Mouse (Mus musculus): ENCODE data around the gene Serpinb6a.
"Not testable (repeated sequence)": the region's sequence is repeated elsewhere in the genome, so short reads cannot be mapped to it uniquely, and the experiment has no call there.

Serpinb6a gene

DNA sequence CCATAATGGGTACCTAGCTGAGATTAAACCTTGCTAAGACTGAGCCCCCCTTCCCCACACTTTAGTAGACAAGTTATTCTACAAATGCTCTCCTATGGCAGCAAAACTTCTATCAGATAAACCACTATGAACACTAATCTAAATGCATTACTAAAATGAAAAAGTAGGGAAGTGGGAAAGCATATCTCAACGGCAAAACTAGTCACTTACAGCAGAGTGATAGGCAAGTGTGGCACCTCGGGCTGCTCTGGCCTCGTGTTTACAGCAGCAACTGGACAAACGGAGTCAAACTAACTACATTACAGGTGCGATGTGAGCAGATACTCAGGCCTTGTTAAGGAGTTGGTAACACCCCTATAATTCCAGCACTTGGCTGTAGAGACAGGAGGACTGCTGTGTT, 13.0 kb downstream of the Serpinb6a start:
- DNase-seq (ENCODE audit: low spot score in 2 of 2): no peak

- DNase-seq (ENCODE audit: low spot score in 2 of 2): no peak
Observed at GRCm38 (mm10) chr13:33966574-33966973, 36.0 kb downstream of the Serpinb6a start.

- DNase-seq (ENCODE audit: low spot score in 2 of 2): no peak
Observed at GRCm38 (mm10) chr13:33966025-33966412, 36.6 kb downstream of the Serpinb6a start.

DNA sequence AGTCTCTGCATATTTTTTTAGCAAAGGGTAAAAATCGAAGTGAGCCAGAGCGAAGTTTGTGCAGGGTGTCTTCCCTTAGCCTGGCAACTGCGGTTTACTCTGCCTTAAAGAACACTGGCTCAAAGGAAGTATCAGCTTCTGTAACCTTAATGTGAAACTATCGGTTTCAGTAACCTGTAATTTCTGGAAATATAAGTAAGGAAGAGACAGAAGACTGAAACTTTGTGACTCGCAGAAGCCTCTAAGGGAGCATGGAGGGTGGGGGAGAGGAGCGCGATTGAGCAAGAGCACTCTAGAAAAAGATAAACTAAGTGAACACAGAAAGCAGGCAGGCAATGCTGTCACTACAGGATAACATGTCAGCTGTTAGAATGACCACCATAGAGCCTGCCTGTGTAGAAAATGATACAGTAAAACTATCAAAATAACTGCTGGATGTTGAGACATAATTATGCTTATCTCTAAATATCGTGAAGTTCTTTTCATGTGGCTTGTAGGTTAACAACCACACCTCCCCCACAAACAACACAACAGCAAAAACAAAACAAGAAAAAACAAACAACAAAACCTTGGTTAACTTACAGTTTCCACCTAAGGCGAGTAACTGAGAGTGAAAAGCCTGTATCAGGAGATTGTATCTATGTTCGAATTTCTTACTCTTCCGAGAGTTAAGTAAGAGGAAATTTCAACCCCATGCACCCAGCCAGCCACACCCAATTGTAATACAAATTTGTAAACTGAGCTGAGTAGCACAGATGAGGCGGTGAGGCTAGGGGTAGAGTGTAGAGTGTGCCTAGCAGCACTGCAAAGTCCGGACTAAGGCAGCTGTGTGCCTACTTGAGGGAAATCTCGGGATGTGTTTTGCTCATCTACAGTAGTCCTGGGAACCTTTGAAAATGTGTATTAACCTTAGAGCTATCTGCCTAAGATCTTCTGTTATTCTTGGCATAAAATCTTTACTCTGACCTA, 37.3 kb downstream of the Serpinb6a start:
- no peak for DNase-seq (ENCODE audit: low spot score in 2 of 2)

DNA sequence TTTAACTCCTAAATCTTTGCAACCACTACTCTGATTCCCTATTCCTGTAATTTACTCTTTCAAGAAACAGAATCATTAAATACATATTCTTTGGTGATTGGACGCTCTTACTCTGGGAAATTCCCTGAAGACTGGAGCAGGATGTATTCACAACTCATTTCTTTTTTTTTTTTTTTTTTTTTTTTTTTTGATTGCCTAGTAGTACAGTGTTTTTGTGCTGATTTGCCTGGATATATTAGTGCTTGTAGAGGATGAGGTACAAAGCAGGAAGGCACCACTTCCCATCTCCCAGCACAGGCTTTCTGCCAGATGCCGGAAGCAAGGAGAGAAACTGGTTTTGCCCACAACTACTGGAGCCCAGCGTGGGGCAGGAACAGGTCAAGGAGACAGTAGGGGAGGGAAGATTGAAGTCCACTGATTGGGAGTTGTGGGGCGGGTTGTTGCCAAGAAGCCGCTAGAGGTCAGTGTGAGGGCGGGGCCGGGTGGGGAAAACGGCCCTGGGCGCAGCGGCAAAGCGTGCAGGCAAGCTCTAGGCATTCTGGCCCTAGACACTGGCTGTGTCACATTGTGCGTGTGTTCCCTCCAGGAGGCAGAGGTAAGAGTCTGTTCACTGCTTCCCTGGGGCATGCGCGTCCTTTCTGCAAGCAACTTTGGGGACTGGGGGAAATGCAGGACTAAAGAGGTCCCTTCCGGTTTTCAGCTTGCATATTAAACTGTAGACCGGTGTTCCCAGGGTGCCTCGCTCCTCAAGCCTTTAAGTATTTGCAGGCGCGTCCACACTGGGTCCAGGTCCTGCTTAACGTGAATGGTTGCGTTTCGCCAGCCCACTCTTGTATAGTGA, 38.2 kb downstream of the Serpinb6a start, which contains the start of gene Nqo2:
Gene Nqo2 (plus strand): TSS at position 482 of the 841 bp plus-strand sequence.
- DNase-seq (ENCODE audit: low spot score in 2 of 2): peak; percentile 20 to 65

DNA sequence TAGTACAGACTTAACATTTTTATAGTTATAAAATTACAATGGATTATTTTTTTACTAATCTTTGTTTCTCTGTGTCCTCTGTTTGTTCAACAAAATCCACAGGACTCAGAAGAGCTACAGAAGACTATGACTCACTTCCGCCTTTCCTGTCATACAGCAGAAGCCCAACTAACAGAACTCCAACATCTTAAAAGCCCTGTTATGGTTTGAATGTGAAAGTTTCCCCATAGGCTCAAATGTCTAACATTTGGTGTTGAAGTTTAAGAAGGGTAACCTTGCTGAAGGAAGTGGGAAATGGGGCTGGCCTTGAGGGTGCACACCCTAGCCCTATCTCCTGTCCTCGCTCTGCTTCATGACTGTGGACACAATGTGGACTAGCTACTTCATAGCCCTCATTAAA, 42.8 kb downstream of the Serpinb6a start:
- no peak for DNase-seq (ENCODE audit: low spot score in 2 of 2)

DNA sequence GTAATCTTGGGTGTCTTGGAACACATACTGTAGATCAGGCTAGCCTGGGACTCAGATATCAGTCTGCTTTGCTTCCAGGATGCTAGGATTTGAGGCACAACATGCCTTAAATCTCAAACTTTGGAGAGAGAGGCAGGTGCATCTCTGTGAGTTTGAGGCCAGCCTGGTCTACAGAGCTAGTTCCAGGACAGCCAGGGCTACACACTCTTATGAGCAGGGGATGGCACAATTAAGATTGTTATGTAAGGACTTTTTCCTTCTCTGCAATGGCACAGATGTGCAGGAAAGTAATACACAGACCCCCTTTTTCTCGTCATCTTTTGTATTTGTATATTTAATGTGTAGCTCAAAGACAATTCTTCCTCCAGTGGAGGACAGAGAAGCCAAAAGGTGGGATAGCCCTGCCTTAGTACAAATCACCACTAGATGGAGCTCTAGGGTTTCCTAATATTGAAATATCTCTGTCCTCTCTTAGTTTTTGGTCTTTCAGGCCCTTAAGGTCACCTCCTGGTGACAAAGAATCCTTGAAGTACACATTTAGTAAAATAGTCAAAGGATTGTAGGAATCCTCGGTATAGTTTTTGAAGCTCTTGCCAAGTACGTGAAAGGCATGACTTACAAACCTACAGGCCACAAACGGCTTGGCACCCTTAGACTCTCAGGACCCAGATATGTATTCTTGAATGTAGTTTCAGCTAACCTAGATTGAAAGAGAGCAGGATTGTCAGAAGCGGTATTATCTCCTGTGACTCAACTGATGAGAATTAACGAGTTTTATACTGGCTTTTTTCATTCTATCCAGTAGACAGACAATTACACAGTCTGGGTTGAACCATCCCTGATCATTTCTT, 45.8 kb downstream of the Serpinb6a start:
- DNase-seq (ENCODE audit: low spot score in 2 of 2): peak in 1 of 2 experiments; percentile 48

DNA sequence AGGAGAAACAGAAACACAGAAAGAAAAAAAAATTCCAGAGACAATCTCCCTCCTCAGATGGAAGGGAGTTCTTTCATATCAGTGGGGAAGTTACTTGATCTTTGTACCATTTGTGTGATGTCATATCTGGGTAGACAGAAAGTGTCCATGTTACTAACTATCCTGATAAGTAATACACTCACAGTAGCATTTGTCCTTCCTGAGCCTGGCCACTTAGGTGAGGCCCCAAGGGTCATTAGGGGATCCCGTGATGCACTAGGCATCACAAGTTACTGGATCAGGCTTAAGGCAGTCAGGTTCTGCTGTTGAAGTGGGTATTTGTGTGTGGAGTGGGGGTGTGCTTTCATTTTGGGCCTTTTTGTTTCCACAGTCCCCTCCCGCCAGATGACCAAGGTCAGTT, 49.6 kb downstream of the Serpinb6a start:
- no peak for DNase-seq (ENCODE audit: low spot score in 2 of 2)

GRCm38 (mm10) chr13:33952075-33952449, 50.5 kb downstream of the Serpinb6a start:
- DNase-seq (ENCODE audit: low spot score in 2 of 2): no peak

DNA sequence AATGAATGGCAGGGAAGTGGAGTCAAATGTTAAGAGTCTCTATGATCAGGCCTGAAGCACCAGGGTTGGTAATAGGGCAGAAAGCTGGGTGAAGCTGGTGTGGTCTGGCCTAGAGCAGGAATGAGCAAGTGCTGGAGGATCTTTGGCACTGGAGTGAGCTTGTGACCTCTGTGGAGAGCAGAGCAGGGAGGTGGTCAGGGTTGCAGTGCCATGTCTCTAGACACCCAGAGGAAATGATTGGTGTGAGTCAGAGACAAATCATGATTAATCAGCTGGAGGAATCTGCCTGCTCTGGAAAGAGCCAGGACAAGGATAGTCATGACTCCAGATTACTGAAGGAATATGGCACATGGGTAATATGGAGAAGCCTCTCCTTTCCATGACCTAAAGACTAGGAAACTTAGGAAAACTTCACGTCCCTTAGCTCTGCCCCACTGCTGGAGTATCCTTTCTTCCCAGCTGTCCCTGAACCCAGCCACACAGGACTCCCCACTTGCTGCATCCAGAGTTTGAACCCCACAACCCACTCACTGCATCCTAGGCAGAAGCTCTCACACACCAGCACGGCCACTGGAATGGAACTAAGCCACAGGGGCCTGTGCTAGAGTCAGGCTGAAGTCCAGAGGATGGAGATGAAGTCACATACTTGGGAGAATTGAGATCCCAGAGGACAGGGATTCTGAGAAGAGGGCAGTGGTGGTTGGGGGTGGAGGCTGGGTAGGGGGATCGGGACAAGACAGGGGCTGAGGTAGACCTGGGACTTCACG, 51.1 kb downstream of the Serpinb6a start:
- DNase-seq (ENCODE audit: low spot score in 2 of 2): no peak

DNA sequence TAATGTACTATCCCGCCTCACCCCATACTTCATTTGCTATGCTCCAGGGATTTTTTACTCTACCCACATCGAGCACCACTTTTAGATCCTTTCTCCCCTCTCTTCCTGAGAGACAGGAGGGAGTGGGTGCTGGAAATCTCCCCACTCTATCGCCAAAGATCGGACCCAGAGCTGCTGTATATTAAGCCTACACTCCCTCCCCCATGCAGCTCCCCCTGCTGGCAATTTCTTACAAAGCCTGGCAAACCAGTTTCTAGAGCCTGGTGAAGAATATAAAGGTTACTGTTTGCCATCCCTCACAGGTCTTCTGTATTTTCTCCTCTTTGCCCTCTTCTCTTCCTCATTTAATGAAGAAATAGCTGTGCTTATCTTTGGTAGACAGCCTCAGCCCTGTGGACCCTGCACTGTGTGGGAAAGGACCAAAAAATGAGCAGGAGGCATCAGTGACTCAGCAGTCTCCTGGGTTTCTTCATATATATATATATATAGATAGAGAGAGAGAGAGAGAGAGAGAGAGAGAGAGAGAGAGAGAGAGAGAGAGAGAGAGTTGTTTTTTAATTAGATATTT, 60.3 kb downstream of the Serpinb6a start:
- peak in 1 of 2 experiments; percentile 44 for DNase-seq (ENCODE audit: low spot score in 2 of 2)

- DNase-seq (ENCODE audit: low spot score in 2 of 2): no peak
Observed at GRCm38 (mm10) chr13:33941288-33941808, 61.2 kb downstream of the Serpinb6a start.

GRCm38 (mm10) chr13:33937587-33937986, 65.0 kb downstream of the Serpinb6a start:
- not testable (repeated sequence) for DNase-seq (ENCODE audit: low spot score in 2 of 2)

DNA sequence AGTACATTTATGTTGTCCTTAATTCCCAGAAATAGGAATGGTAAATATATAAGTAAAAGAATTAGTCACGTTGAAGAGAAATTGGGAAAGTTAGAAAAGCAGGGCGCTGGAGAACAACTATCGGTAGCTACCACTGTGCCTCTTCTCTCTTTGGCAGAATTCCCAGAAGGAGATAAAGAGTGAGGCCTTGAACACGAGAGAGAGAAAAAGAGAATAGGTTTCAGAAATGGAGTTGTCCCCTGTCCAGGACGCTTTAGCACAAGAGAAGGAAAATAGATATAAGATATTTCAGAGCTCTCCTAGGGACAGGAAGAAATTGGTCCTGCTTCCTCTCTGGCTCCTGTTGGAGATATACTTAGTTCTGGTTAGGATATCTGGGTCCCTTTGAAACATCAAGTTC, 65.4 kb downstream of the Serpinb6a start:
- no peak for DNase-seq (ENCODE audit: low spot score in 2 of 2)

DNA sequence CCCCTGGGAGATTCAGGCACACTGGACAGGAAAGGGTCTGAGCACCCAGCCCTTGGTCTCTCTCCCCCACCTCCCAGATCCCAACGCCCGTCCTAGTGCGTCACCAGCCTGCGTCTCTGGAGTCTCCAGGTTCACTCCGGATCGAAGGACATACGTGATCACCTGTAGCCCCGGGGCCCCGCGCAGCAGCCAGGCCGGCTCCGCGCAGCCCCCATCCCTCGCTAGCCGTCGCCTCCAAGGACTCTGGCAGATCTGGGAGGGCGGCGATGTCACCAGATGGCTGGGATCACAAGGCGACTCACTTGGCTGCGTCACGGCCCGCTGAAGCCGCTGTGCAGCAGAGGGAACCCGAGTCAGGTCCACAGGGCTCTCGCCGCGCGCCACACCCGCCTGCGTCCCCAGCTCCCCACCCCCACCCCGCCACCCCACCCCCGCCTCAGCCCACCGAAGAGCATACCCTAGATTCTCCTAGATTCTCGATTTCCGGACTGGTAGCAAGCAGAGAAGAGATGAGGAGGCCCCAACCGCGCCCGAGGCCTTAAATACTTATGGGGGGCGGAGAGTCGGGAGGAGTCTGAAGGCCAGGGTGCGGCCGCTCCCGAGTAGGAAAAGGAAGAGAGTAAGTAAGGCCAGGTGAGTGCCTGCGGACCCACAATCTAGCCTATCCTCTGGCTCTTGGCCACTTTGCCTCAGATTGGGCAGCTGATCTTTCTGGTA, 67.0 kb downstream of the Serpinb6a start:
- peak in 1 of 2 experiments; percentile 60 for DNase-seq (ENCODE audit: low spot score in 2 of 2)

DNA sequence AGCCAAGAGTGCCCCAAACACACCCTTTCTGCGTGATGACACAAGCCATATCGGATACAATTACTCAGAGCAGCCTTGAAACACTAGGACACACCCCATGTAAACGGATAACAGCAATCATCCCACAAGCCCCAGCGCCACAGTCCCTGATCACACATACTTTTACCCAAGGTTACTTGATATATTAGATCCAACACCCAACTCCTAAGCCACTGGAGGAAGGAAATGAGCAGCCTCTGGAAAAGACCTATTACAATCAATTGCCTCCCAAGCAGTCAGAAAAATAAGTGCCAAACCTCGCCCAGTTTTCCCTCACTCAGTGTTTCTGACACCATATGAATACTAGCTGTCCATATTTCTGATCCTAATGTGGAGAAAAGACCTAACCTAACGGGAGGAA, 67.9 kb downstream of the Serpinb6a start:
- no peak for DNase-seq (ENCODE audit: low spot score in 2 of 2)

GRCm38 (mm10) chr13:33930912-33931311, 71.7 kb downstream of the Serpinb6a start:
- DNase-seq (ENCODE audit: low spot score in 2 of 2): no peak

GRCm38 (mm10) chr13:33930281-33930680, 72.3 kb downstream of the Serpinb6a start:
- no peak for DNase-seq (ENCODE audit: low spot score in 2 of 2)

DNA sequence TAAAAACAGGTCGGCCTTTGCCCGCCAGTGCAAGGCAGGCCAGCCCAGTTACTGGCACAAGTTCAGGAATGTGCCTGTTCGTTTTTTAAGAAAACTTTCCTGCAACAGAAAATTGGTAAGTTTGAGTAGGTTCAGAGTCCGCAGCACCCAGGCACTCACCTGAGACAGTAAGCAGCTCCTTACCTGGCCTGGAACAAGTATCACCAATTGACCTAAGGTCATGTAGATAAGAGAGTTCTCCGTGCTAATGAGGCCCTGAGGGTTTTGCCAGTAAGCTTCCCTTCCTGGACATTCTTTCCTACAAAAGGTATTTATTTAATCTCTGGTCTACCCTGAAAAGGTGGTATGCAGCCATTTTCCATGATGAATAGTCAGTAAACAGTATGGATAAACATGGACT, 80.9 kb downstream of the Serpinb6a start:
- DNase-seq (ENCODE audit: low spot score in 2 of 2): no peak

DNA sequence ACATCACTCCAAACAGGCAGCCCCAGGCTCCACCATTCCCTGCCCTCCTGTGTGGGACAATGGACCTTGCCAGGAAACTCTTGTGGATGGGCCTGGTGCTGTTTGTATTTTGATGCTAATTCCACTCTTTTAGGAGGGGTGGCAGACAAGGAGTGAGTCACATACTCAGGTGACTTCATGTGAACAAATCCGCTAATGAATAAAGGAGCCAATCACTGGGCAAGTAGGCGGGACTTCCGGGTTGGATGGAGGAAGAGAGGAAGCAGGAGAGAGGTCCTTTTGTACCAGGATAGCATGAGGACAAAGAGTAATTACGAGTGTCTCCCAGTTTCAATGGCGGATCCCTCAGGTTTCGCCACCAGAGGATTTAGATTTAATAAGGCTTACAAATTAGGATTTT, 81.6 kb downstream of the Serpinb6a start:
- DNase-seq (ENCODE audit: low spot score in 2 of 2): no peak

All from left cerebral cortex, adult 9 months (tissue).